Mouse (Mus musculus) MN1 (cell line): ENCODE results near the gene Rgs18.

ENCODE experiments used
- DNase-seq: peaks from one replicate; pipeline ENCODE4 v3.0.0-alpha.2; 2016; ENCODE audit warnings: low spot score

Gene Rgs18

DNA sequence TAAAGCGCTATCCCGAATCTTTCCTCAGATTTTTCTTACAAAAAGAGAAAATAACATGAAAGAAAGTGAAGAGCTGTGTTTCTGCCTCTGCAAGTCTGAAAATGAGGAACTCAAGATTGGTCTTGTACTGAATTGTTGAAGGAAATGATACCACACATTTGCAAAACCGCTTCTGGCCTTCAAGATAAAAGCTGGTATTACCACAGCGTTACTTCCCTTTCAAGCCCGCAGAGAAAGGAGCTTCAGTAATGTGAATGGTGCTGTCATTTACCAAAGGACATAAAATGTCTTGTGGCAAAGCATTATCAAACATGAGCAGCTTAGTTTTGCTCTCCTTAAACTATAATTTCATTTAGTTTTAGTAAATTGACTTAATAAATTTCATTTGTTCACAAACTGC, at the start of gene Rgs18:
TSS of gene Rgs18 (minus strand) at position 105 of the 400 bp plus-strand sequence.
- DNase-seq, result no peak

DNA sequence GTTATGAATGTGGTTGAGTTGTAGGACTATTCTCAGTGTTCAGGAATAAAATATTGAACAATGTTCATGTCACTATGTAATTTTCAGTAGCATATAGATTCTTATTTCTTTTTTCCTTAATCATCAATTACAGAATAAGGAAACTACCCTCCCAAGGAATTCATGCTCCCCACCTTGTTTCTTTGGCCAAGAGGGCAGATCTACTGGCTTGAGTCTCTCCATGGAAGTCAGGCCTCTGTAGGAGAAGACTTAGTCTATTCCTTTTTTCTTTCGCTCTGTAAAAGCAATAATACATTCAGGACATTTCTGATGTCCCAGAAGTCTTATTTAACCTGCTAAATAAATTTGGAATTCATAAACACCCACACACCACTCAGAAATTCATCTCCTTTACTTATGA, 841 bp downstream of the Rgs18 start:
- no peak for DNase-seq

DNA sequence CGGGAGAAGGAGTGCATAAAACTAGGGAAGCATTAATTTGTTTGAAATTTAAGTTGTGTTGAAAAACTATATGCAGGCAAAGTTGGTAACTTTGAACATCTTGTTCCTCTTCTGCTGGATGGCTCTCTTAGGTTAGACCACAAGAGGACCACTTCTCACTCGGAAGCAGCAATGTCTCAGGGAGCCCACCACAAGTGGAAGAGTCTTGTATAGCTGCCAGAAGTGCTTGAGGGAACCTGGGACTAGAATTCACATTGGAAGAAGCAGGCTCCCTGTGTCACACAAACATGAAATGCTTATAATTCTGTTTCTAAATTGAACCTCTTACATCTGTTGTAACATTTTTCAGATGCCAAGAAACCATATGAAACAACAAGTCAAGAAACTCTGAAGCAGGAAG, 9.0 kb downstream of the Rgs18 start:
- DNase-seq, result no peak

DNA sequence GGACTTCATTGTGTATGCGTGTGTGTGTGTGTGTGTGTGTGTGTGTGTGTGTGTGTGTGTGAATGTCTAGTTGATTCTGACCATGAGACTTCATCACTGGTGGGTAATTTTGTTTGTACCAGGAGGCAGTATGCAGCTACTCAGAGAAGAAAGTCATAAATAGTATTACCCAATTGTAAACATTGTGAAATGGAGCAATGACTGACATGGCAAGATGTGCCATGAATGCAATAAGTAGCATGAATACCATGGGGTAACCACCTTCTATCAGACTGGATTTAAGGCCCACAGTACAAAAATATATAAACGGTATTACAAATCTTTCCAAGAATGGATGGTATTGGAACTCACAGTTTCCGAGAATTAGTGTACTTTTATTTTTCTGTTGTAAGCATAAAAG, 14.4 kb downstream of the Rgs18 start:
- no peak for DNase-seq

DNA sequence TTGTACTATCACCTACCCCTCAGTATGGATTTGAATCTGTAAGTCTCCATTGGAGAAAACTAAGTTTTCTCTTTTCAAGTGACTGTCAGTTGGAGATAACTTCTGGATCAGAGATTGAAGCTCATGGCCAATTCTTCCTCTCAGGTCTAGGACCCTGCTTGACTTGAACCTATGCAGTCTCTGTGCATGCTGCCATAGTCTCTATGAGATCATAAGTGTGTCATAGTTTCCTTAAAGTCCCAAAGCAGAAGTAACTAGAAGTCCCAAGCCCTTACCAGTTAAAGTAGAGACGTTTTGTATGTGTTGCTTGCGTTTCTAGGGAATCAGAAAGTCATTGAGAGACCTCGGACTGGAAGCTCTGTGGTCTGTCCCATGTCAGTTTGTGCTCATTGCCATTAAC, 24.5 kb downstream of the Rgs18 start:
- DNase-seq, result no peak

DNA sequence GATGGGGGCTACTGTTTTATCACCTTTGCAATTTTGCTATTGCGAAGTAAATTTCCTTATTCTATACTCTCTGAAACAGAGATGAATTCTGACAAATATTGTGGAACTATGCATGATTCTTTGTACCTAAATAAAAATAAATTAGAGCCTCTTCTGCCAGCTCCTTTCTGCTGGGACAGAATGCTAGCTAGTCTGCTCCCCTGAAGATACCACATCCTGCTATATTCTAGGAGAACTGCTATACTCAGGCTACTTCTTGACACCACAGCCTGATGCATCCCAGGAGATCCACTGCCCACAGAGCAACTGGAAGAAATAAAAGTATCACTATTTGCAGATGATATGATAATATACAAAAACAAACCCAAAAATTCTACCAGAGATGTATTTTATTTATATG, 29.1 kb downstream of the Rgs18 start:
- no peak for DNase-seq

DNA sequence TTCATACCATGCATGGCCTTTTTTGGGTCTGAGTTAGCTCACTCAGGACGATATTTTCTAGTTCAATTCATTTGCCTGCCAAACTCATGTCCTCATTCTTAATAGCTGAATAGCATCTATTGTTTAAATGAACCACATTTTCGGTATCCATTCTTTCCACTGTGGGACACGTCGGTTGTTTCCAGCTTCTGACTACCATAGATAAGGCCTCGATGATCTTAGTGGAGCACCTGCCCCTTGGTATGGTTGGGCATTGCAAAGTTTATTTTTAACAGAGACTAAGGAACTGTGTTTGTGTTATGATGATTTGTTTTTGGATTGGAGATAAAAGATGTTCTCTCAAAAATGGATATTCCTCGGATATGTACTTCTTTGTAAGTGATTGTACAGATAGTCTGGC, 37.5 kb downstream of the Rgs18 start:
- DNase-seq, result no peak

DNA sequence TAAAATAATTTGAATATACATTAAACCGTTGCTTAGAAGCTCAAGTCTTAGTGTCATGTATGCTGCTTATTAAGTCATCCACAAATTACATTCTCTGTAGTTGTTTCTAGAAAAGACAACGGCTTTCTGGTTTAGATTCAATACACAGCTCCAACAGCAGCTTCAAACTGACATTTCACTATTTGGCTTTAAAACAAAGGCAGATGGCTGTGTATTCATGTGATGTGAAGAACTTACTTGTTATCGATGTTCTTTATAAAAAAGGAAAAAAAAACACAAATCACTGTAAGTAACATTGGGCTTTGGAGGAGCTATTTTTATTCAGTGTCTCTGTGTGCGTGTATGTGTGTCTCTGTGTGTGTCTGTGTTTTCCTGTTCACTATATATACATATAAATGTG, 54.5 kb downstream of the Rgs18 start:
- no peak for DNase-seq

DNA sequence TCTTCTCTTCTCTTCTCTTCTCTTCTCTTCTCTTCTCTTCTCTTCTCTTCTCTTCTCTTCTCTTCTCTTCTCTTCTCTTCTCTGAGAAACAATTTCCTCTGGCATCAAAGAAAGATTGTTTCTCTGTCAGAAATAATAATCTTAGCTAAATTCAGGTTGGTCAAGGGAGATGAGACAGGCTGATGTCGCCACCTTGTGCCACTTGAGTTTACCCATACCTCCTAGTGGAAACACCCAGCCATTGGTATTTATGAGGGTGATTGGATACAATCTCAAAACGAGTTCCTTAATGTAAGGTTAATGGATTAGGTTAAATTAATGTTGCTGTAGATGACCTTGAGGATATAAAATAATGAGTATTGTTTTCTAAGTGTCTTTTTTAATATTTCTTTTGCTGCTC, 70.9 kb downstream of the Rgs18 start:
- DNase-seq, result no peak
